Mouse (Mus musculus): Measurements from ENCODE around the gene Rbbp8nl.
"Not testable (repeated sequence)": the region's sequence is repeated elsewhere in the genome, so short reads cannot be mapped to it uniquely, and the experiment has no call there.

DNA sequence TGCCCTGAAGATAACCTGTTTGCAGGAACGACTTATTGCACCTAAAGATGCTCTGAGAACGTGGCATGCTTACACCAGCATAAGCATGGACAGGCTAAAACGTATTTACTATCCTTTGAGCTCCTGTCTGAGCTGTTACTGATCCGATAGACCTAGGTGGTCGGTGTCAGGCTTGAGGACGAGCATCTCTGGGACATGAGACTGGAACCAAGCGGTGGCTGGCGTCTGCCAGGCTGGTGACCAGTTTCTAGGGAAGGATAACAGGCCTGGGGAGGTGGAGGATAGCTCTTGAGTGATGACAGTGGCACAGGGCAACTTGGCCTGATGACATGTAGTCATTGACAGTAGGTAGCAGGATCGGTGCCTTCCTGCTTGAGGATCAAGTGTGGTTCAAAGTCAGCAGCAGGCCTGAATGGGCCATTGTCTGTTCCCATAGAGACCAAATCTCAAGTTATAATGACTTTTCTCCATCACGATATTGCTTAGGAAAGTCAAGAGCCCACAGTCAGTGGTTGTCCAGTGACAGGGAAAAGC lies 30.7 kb downstream of the Rbbp8nl start:
- not testable (repeated sequence) for TF ChIP-seq POLR2A (IDR thresholded peaks at IDR 0.05; ENCODE audit: control insufficient read depth, extremely low read depth, insufficient read depth, low read length, poor library complexity); CTCF (IDR thresholded peaks at IDR 0.05; ENCODE audit: borderline replicate concordance, control insufficient read depth, extremely low read depth, insufficient read depth, low read length, poor library complexity)
